Mouse (Mus musculus) macrophage (primary cell): ENCODE measurements around the gene Mta2. TPM values are rescaled to one million over a fixed set of nuclear protein-coding genes. Genes with fewer than 3 reads are reported as not detected.

Source experiments
- H3K27ac ChIP-seq: fragments of 350-480 bp; formaldehyde crosslinking; 2 replicates; pipeline ENCODE4 v1.9.0; 2021
- H3K36me3 ChIP-seq: fragments of 350-480 bp; formaldehyde crosslinking; 2 replicates; pipeline ENCODE4 v1.9.0; 2021; ENCODE audit errors: inconsistent target
- H3K4me3 ChIP-seq: fragments of 350-480 bp; formaldehyde crosslinking; 2 replicates; pipeline ENCODE4 v1.9.0; 2021; ENCODE audit errors: inconsistent target
- H3K79me2 ChIP-seq: fragments of 350-480 bp; formaldehyde crosslinking; 2 replicates; pipeline ENCODE4 v1.9.0; 2021; ENCODE audit errors: inconsistent target
- WGBS: methylation state at CpG from one replicate; pipeline ENCODE4 v1.1.7; 2026; ENCODE audit warnings: inconsistent platforms; ENCODE audit not compliant: missing documents; 5-methylcytosine and 5-hydroxymethylcytosine counted together
- polyA plus RNA-seq: library from polyadenylated mRNA; stranded (reverse); fragments of 250-400 nt; gene quantifications from 3 replicates; pipeline ENCODE4 v1.2.4, GENCODE M21; 2018; ENCODE audit warnings: inconsistent platforms

The Mta2 gene
- polyA plus RNA-seq, 1 experiment from 2014 or later = 68.2 TPM

DNA sequence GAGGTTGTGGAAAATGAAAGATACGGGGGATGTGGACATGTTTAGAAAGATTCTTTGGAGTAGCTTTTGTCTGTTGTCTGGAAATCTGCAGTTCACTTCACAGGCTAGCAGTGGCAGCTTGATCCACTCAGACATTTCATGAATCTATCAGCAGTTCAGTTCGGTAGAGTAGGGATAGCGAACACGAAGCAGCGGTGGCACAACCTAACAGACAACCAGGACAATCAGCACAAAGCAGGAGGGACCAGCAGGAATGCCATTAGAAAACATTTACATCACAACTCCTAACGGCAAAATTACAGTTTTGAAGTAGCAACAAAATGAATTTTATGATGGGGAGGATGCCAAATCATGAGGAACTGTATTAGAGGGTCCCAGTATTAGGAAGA, 22.0 kb upstream of the Mta2 start:
- Histone ChIP-seq H3K36me3 (peaks cover 18% of the 10 kb centered on the region), H3K79me2 (peaks cover 41% of the 10 kb centered on the region), H3K4me3 (no peak overlapping the region), H3K27ac (peak overlapping the region; percentile 49)
- 77% methylated on average over 5 of the region's 6 CpGs for WGBS

DNA sequence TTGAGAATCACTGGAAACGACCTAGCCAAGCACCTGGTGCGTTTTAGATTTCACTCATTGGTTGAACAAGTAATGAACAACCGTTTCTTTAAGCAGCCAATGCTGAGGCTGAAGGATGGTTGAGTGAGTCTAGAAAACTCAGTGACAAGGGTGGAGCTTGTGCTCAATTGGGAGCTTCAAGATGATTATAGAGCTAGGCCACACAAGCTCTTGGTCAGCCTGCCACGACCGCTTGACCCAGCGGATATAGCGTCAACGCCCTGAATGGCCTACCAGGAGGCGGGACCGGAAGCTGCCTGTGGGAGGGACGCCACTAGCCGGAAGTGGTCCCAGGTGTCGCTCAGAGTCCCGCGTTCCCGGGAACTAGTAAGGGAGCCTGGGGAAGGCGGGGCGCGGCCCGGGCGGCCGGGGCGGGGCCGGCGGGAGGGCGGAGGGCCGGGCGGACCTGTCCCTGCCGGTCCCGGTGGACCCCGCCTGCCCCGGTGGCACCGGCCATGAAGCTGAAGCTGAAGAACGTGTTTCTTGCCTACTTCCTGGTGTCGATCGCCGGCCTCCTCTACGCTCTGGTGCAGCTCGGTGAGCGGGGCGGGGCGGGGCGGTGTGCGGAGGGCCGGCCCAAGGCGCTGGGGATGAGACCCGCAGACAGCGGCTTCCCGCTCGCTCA, 21.5 kb upstream of the Mta2 start, which contains the start of gene B3gat3:
Gene B3gat3 (plus strand): TSS at position 302 of the 664 bp plus-strand sequence.
- under 1% methylated on average over 48 of the region's 50 CpGs for WGBS
- Histone ChIP-seq H3K4me3 (peak within 1 kb of the TSS; percentile 93), H3K36me3 (peaks cover 14% of the 10 kb centered on the region), H3K27ac (peak within 1 kb of the TSS; percentile 81), H3K79me2 (peaks cover 44% of the 10 kb centered on the region)

DNA sequence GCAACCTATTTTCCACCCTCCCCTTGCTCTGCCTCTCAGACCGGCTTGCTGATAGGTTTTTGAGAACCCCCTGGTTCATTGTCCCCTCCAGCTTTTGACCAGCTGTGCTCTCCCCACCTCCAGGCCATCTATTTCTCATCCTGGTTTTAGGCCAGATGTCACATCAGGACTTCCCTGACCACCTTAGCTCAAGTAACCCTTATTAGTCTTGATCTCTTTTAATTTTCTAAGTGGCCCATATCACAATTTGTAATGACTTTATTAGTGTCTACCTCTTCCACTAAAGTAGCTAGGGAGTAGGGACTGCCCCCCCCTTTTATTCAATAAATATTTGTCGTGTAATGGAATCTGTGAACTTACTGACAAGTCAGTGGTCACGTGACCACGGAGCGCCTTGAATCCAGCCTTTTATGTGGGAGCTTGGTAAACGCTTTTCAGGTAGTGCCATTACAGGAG, 20.8 kb upstream of the Mta2 start:
- Histone ChIP-seq H3K27ac (peak overlapping the region; percentile 81), H3K36me3 (peaks cover 14% of the 10 kb centered on the region), H3K79me2 (peaks cover 47% of the 10 kb centered on the region), H3K4me3 (peak overlapping the region; percentile 93)
- 1% methylated on average over 6 of the region's 6 CpGs for WGBS

DNA sequence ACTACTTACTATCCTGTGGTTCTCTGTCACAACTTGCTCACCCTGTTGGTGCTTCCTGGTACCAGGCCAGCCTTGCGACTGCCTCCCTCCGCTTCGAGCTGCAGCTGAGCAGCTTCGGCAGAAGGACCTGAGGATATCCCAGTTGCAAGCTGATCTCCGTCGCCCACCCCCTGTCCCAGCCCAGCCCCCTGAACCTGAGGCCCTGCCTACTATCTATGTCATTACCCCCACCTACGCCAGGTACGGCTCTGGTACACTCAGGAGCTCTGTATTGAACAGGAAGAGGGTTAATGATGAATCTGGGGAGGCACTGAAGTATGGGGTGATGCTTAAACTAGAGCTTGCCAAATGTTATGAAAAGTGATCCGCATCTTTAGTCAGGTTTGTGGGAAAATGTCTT, 19.9 kb upstream of the Mta2 start:
- Histone ChIP-seq H3K27ac (0 out of 2 replicates have a peak overlapping the region, but pooled peaks have one; percentile 81), H3K4me3 (peak overlapping the region; percentile 93), H3K36me3 (peaks cover 15% of the 10 kb centered on the region; the same call in 1 of the 2 replicates)

DNA sequence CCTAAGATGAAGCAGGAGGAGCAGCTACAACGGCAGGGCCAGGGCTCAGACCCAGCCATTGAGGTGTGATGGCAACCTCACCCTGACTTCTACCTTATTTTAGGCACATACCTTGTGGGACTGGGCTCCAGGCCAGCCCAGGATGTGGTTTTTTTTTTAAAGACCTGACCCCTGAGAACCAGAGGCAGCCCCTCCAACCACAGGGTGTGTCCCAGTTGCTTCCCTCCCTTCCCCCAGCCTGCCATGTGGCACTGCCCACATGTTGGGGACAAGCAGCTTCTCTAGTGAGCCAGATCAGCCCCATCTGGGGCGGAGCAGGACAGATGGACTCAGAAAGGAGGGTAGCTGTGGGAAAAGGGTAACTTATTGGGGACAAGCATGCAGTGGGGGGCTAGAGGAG, 14.9 kb upstream of the Mta2 start:
- no peak overlapping the region for H3K4me3 ChIP-seq
- H3K79me2 ChIP-seq = peaks cover 49% of the 10 kb centered on the region
- no peak overlapping the region for H3K27ac ChIP-seq
- 32% methylated on average over 2 of the region's 2 CpGs for WGBS
- H3K36me3 ChIP-seq = peaks cover 18% of the 10 kb centered on the region; the same call in 1 of the 2 replicates

More for the DNA sequence above, 19.9 kb upstream of the Mta2 start:
- H3K79me2 ChIP-seq = peaks cover 47% of the 10 kb centered on the region
- WGBS = 72% methylated on average over 8 of the region's 9 CpGs

DNA sequence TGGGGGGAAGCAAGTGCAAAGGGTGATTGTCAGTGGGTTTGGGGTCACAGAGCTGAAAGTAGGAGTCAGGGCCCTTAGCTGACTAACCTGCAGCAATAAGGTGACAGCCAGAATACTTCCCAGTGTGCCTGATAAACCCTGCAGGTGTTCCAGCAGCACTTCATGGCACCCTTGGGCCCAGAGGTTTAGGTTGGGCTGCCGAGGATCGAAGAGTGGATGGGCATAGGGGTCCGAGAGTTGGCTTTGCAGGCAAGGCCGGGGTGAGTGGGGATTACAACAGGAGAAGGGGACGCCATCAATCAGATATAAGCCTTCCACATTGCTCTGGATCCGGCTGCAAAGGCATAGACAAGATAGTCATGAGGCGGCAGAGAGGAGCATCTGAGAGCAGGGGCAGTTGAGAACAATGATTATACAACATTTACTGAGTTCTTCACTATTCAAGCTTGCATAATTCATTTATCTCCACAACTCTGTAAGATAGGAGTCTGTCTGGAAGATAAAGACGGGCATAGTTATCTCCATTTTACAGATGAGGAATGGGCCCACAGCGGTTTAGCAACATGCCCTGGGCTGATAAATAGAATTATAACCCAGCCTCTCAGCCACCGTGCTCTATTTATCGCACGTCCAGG, 13.7 kb upstream of the Mta2 start:
- 94% methylated on average over 12 of the region's 12 CpGs for WGBS
- H3K79me2 ChIP-seq = peaks cover 36% of the 10 kb centered on the region
- H3K4me3 ChIP-seq = no peak overlapping the region
- peaks cover 21% of the 10 kb centered on the region; the same call in 1 of the 2 replicates for H3K36me3 ChIP-seq
- no peak overlapping the region for H3K27ac ChIP-seq

DNA sequence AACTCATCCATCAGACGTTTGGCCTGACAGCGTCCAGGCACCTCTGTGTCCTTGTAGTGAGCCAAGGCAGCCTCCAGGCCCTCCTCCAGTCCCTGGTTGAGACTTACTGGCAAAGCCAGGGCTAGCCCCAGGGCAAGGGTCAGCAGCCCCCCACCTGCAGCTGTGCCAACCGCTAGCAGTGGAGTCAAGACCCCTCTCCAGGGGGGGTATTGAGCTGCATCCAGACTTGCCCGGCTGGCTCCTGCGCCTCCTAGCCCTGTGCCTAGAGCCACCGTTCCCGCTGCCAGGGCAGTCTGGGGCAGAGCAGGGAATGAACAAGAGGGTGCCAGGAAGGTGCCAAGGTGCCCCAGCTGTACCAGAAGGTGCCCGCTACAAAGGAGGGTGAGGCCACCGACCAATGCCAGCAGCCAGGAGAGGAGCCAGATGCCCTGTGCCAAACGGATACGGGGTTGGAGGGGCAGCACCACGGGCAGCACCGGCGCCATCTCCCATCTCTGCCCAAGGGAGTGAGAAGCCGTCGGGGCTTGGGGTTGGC, 12.9 kb upstream of the Mta2 start:
- H3K79me2 ChIP-seq = peaks cover 29% of the 10 kb centered on the region
- peak overlapping the region; percentile 67 for H3K4me3 ChIP-seq
- H3K27ac ChIP-seq = no peak overlapping the region
- H3K36me3 ChIP-seq = peaks cover 28% of the 10 kb centered on the region
- WGBS = 54% methylated on average over 16 of the region's 16 CpGs

DNA sequence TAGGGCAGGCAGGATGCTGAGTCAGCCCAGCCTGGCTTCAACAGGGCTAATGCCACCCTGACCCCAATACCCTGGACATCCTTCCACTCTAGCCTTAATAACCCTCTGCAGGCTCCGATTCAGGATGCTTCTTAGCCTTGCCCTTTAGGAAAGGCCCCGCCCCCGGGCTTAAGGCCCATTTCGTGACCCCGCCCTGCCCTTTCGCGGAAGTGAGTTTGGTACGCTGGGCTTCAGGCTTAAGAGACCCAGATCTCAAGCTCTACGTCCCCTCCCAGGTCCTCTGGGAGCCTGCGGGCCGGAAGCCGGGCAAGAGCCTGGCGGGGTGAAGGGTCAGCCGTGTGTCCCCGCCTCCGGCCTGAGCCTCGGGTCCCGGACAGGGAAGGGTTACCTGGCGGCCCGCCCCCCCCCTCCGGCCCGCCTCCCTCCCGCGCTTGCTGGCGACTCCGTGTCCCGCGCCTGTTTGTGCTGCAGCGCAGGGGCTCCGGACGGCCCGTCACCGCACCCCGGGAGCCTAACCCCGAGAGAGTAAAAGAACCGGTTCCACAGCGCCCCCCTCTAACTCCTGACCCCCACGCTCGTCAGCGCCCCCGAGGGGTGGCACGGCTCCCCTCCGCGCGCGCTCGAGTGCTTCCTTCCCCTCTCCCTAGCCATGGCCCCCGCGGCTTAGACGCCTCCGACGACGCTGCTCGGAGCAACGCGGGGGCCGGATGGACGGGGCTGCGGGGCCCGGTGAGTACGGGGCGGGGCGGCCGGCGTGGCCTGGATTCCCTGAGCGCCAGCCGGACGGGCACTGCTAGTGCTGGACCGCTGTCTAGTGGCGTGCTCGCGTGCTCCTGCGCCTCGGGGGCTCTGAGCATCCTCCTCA, 12.2 kb upstream of the Mta2 start, which contains the start of the genes Rom1 and Eml3:
Gene Rom1 (minus strand): TSS at position 133 of the 865 bp plus-strand sequence.
Gene Eml3 (plus strand): TSS at position 329 of the 865 bp plus-strand sequence.
- Histone ChIP-seq H3K79me2 (peaks cover 22% of the 10 kb centered on the region; the same call in 1 of the 2 replicates), H3K4me3 (peak within 1 kb of the TSS; percentile 67), H3K36me3 (peaks cover 35% of the 10 kb centered on the region), H3K27ac (no peak within 1 kb of the TSS)
- WGBS = under 1% methylated on average over 66 of the region's 74 CpGs

DNA sequence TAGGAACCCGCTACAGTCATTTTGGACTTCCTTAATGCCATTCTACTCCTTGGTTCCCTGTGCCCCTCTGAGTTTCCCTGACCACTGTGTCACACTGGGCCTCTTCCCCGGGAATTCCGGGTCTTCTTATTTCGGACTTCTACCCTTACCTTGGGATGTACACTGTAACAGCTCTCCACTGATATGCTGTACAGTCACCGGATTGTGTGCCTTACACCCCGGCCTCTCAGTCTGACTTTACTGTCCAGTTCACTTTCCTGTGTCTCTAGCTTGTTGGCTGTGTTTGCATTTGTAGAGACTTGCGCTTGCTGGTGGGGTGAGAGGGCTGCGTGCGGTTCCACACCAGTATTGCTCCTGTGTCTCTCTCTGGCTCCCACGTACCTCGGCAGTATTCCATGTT, 11.6 kb upstream of the Mta2 start:
- Histone ChIP-seq H3K79me2 (peaks cover 18% of the 10 kb centered on the region; the same call in 1 of the 2 replicates), H3K4me3 (peak overlapping the region; percentile 67), H3K27ac (no peak overlapping the region), H3K36me3 (peaks cover 42% of the 10 kb centered on the region)
- 6% methylated on average over 11 of the region's 11 CpGs for WGBS

DNA sequence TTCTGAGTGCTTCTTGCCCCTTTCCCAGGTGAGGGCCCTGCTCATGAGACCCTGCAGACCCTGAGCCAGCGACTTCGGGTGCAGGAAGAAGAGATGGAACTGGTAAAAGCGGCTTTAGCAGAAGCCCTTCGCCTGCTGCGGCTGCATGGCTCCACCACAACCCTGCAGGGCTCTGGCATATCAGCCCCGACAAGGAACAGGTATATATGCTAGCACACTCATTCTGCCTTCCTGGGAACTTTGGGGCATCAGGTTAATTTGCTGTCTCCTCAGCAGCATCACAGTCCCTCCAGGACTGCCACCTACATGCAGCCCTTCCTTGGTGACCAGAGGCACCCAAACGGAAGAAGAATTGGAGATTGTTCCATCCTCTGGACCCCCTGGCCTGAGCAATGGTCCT, 10.9 kb upstream of the Mta2 start:
- Histone ChIP-seq H3K36me3 (peaks cover 39% of the 10 kb centered on the region), H3K4me3 (peak overlapping the region; percentile 67; the same call in 1 of the 2 replicates), H3K79me2 (peaks cover 14% of the 10 kb centered on the region; the same call in 1 of the 2 replicates), H3K27ac (no peak overlapping the region)
- 83% methylated on average over 7 of the region's 7 CpGs for WGBS

DNA sequence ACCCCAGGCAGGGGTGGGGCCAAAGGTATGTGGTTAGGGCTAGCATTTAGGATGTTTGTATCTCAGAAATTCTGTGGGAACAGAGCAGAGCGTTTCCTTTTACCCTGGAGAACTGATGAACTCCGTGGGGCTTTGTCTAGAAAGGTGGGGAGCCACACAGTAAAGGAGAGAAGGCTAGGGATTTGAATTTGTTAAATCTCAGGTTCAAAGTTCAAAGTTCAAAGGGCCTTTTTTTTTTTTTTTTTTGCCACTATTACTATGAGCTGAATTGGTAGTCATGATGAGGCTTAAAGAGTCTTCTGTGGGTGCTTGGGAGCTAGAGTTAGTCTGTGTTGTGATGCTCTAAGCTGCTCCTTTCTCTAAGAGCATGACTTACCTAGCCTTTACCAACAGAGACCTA, 4.9 kb upstream of the Mta2 start:
- peaks cover 44% of the 10 kb centered on the region for H3K36me3 ChIP-seq
- no peaks in the 10 kb centered on the region for H3K79me2 ChIP-seq
- 97% methylated on average over 2 of the region's 2 CpGs for WGBS
- no peak overlapping the region for H3K27ac ChIP-seq
- H3K4me3 ChIP-seq = no peak overlapping the region

DNA sequence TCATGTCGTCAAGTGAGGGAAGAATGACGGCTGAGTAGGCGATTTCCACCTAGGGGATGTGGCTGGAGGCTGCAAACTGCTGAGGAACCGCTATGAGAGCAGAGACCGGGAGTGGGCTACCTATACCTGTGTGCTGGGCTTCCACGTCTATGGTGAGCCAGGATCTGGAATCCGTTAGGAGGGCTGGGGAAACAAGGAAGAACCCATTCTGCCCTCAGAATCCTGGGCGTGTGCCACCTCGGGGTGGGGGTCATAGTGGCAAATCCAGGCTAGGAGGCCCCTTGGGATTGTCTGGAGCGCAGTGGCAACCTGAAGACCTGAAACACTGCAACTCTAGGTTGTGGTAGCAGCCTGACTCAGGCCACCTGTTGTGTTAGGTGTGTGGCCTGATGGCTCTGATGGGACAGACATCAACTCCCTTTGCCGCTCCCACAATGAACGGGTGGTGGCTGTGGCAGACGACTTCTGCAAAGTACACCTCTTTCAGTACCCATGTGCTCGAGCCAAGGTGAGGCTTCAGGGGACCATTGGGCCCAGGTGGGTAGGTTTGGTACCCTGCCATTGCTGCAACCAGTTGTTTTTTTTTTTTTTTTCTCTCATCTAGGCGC, 1.0 kb upstream of the Mta2 start:
- Histone ChIP-seq H3K36me3 (peaks cover 20% of the 10 kb centered on the region; the same call in 1 of the 2 replicates), H3K27ac (no peak overlapping the region), H3K79me2 (peaks cover 35% of the 10 kb centered on the region), H3K4me3 (no peak overlapping the region)
- 92% methylated on average over 15 of the region's 15 CpGs for WGBS

DNA sequence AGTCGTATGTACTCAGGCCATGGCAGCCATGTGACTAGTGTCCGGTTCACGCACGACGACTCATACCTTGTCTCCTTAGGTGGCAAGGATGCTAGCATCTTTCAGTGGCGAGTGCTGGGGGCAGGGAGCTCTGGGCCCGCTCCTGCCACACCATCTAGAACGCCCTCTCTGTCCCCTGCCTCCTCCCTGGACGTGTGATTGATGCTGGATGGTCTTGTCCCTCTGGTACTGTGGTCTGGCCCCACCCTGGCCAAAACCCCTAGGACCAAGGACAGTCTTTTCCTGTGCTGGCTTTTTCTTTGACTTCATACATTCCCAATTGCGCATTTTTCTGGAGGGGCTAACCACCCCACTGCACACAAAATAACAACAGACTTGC, 550 bp upstream of the Mta2 start:
- WGBS = 75% methylated on average over 10 of the region's 10 CpGs
- H3K36me3 ChIP-seq = peaks cover 25% of the 10 kb centered on the region; the same call in 1 of the 2 replicates
- H3K79me2 ChIP-seq = peaks cover 40% of the 10 kb centered on the region
- peak overlapping the region; percentile 62; the same call in 1 of the 2 replicates for H3K4me3 ChIP-seq
- H3K27ac ChIP-seq = peak overlapping the region; percentile 57
